Mouse (Mus musculus): Measurements from ENCODE around the gene Glrp1.

DNA sequence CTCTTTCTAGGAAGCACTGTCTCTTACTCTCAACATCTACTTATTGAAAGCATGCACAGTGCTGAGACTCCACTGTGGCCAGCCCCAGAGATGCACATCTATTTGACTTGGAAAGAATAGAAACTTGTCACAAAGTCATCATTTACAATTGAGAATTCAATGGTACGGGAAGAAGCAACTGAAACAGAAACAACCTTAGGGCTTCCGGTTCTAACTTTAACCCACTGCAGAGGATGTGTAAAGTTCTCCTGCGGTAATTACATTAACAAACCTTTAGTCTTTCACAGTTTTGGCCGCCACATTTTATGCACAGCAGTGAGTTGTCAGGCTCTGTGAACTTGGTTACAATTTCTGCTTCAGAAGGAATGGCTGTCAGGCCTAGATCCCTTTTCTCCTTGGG, 59.2 kb downstream of the Glrp1 start:
- no peak for TF ChIP-seq POLR2A (IDR thresholded peaks at IDR 0.05; ENCODE audit: insufficient read depth, low read depth, low read length)
- TF ChIP-seq CTCF (IDR thresholded peaks at IDR 0.05), result no peak
- no peak for TF ChIP-seq EP300 (IDR thresholded peaks at IDR 0.05; ENCODE audit: insufficient read depth, low read depth, low read length)
